Mouse (Mus musculus) E14TG2a.4 (cell line): ENCODE results near the gene Peg12.

Experiments used
- CTCF ChIP-seq: conservative IDR thresholded peaks from 2 replicates; pipeline ENCODE4 v1.5.1; 2014; ENCODE audit warnings: low read length
- NANOG ChIP-seq: IDR thresholded peaks from 2 replicates; pipeline ENCODE4 v1.6.1; 2014; ENCODE audit warnings: borderline replicate concordance, low read length, mixed read lengths
- POU5F1 ChIP-seq: IDR thresholded peaks from 2 replicates; pipeline ENCODE4 v1.6.1; 2014; ENCODE audit warnings: low read length, borderline replicate concordance

GRCm38 (mm10) chr7:62445431-62446165 lies 18.7 kb downstream of the Peg12 start:
- no peak for TF ChIP-seq CTCF
- TF ChIP-seq NANOG, result no peak
- TF ChIP-seq POU5F1, result no peak
